Mouse (Mus musculus) forebrain, embryonic 10.5 days (tissue): Measurements from ENCODE around the gene Mob3c. TPM values are rescaled to one million over a fixed set of nuclear protein-coding genes. Genes with fewer than 3 reads are reported as not detected.

Source experiments
- DNase-seq: peaks from one replicate; pipeline ENCODE4 v3.0.0-alpha.2; 2017; ENCODE audit warnings: low spot score; ENCODE audit errors: extremely low spot score
- H3K27ac ChIP-seq: fragments of 300-500 bp; sonication (generic); 2 replicates; pipeline ENCODE4 v1.5.1; 2016; ENCODE audit warnings: mild to moderate bottlenecking
- H3K27me3 ChIP-seq: fragments of 300-500 bp; sonication (generic); 2 replicates; pipeline ENCODE4 v1.6.1; 2016; ENCODE audit warnings: mild to moderate bottlenecking; ENCODE audit not compliant: poor library complexity, severe bottlenecking
- H3K36me3 ChIP-seq: fragments of 300-500 bp; sonication (generic); replicated peaks from 2 replicates; pipeline ENCODE4 v1.6.1; 2016; ENCODE audit warnings: mild to moderate bottlenecking, moderate library complexity
- H3K4me1 ChIP-seq: fragments of 300-500 bp; sonication (generic); 2 replicates; pipeline ENCODE4 v1.6.1; 2016
- H3K4me3 ChIP-seq: fragments of 300-500 bp; sonication (generic); 2 replicates; pipeline ENCODE4 v1.5.1; 2016; ENCODE audit warnings: mild to moderate bottlenecking, moderate library complexity
- H3K9me3 ChIP-seq: fragments of 300-500 bp; sonication (generic); 2 replicates; pipeline ENCODE4 v1.6.1; 2016; ENCODE audit warnings: mild to moderate bottlenecking, moderate library complexity
- WGBS: fragments of 180-500 bp; shearing (Covaris S2); methylation state at CpG from one replicate; pipeline ENCODE4 v1.1.7; 2016; 5-methylcytosine and 5-hydroxymethylcytosine counted together
- polyA plus RNA-seq: library from polyadenylated mRNA; unstranded; fragments of >200 nt; fragmentation: Nextera tagmentation; extraction: Ambion mirVana; gene quantifications from 2 replicates; pipeline ENCODE4 v1.2.1, GENCODE M21; 2016

Gene Mob3c
- polyA plus RNA-seq, 1 experiment from 2014 or later = 3.9 TPM

GRCm38 (mm10) chr4:115820944-115821343 lies 6.9 kb upstream of the Mob3c start:
- WGBS = 79% methylated on average over 3 of the region's 3 CpGs
- H3K36me3 ChIP-seq = peaks cover 7% of the 10 kb centered on the region; the same call in 1 of the 2 replicates
- no peaks in the 10 kb centered on the region for H3K9me3 ChIP-seq

GRCm38 (mm10) chr4:115821431-115821830 lies 6.5 kb upstream of the Mob3c start:
- Histone ChIP-seq H3K4me3 (no peak overlapping the region), H3K9me3 (no peaks in the 10 kb centered on the region), H3K36me3 (peaks cover 2% of the 10 kb centered on the region; the same call in 1 of the 2 replicates), H3K27ac (no peak overlapping the region), H3K4me1 (0 out of 2 replicates have a peak, but pooled peaks cover 5% of the 10 kb centered on the region), H3K27me3 (peaks cover 11% of the 10 kb centered on the region)
- DNase-seq = no peak

More at GRCm38 (mm10) chr4:115820944-115821343, 6.9 kb upstream of the Mob3c start:
- Histone ChIP-seq H3K4me1 (0 out of 2 replicates have a peak, but pooled peaks cover 5% of the 10 kb centered on the region), H3K27ac (no peak overlapping the region), H3K4me3 (no peak overlapping the region), H3K27me3 (peaks cover 7% of the 10 kb centered on the region)
- no peak for DNase-seq

DNA sequence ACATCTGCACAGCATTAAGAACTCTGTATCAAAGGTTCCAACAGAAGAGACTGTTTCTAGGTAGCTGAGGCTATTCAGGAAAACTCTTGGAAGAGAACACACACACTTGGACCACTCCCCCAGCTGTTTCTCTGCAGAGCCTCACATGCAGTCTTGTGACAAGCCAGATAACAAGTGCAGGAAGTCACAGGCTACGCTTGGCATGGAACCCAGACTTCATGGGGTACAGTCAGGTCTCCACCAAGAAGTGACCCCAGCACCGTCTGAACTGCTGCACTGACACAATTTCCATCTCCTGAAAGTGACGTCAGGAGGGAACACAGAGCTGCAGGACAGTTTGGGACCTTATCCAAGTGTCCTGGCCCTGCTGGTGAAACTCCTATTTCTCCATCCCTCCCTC lies 6.0 kb upstream of the Mob3c start:
- no peak overlapping the region for H3K27ac ChIP-seq
- H3K27me3 ChIP-seq = peaks cover 16% of the 10 kb centered on the region
- no peaks in the 10 kb centered on the region for H3K9me3 ChIP-seq
- DNase-seq = no peak
- WGBS = 81% methylated on average over 3 of the region's 3 CpGs
- 0 out of 2 replicates have a peak, but pooled peaks cover 5% of the 10 kb centered on the region for H3K4me1 ChIP-seq
- H3K36me3 ChIP-seq = 0 out of 2 replicates have a peak, but pooled peaks cover 2% of the 10 kb centered on the region
- no peak overlapping the region for H3K4me3 ChIP-seq

- Histone ChIP-seq H3K4me3 (no peak overlapping the region), H3K27me3 (peaks cover 28% of the 10 kb centered on the region), H3K9me3 (no peaks in the 10 kb centered on the region), H3K36me3 (0 out of 2 replicates have a peak, but pooled peaks cover 2% of the 10 kb centered on the region), H3K27ac (no peak overlapping the region), H3K4me1 (peaks cover 19% of the 10 kb centered on the region)
- 75% methylated on average over 2 of the region's 2 CpGs for WGBS
- DNase-seq = no peak
These were observed 3.7 kb upstream of the Mob3c start for GRCm38 (mm10) chr4:115824178-115824577.

- Histone ChIP-seq H3K27ac (no peak overlapping the region), H3K4me3 (no peak overlapping the region), H3K27me3 (peaks cover 39% of the 10 kb centered on the region), H3K9me3 (no peaks in the 10 kb centered on the region), H3K36me3 (no peaks in the 10 kb centered on the region), H3K4me1 (peaks cover 19% of the 10 kb centered on the region)
- WGBS = 85% methylated on average over 2 of the region's 2 CpGs
- no peak for DNase-seq
These were observed 2.6 kb upstream of the Mob3c start for GRCm38 (mm10) chr4:115825271-115825670.

GRCm38 (mm10) chr4:115827066-115827465 lies 826 bp upstream of the Mob3c start:
- whole genome bisulfite sequencing = 54% methylated on average over 3 of the region's 3 CpGs

DNA sequence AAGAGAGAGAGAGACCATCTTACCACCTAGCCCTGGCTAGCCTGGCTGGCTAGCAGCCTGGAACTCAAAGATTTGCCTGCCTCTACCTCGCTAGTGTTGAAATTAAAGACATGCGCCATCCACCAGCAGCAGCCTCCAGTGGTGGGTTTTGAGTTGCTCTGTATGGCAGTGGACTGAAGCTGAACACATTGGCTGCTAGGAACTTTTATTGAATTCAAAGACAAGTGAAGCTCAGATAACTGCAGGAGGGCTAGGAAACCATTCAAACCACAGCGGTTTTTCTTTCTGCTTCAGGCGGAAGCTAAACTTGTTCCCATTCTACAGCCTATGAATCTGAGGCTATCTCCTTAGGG lies 381 bp upstream of the Mob3c start:
- Histone ChIP-seq H3K27ac (peak overlapping the region; percentile 82), H3K27me3 (peaks cover 51% of the 10 kb centered on the region), H3K9me3 (no peaks in the 10 kb centered on the region), H3K36me3 (0 out of 2 replicates have a peak, but pooled peaks cover 3% of the 10 kb centered on the region), H3K4me1 (peaks cover 19% of the 10 kb centered on the region), H3K4me3 (peak overlapping the region; percentile 69)
- WGBS = 5% methylated on average over 4 of the region's 4 CpGs
- peak; percentile 19 for DNase-seq

More at GRCm38 (mm10) chr4:115827066-115827465, 826 bp upstream of the Mob3c start:
- Histone ChIP-seq H3K27ac (no peak overlapping the region), H3K4me1 (peaks cover 19% of the 10 kb centered on the region), H3K36me3 (0 out of 2 replicates have a peak, but pooled peaks cover 3% of the 10 kb centered on the region), H3K4me3 (0 out of 2 replicates have a peak overlapping the region, but pooled peaks have one; percentile 69), H3K27me3 (peaks cover 51% of the 10 kb centered on the region), H3K9me3 (no peaks in the 10 kb centered on the region)
- no peak for DNase-seq

DNA sequence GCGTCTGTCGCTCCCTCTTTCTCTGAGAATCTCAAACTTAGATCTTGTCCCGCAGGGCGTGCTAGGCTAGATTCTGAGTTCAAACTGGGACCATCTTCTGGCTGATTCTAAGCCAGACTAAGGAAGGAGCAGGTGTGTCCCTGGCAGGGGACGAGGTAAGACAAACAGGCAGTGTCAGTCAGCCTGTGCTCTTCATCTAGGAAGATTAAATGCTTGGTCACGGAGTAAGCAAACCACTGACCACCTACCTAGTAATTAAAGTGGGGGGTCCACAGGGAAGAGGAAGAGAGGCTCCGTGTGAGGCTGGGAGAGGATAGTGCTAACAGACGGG lies 645 bp downstream of the Mob3c start:
- Histone ChIP-seq H3K27me3 (peaks cover 51% of the 10 kb centered on the region), H3K4me1 (peaks cover 19% of the 10 kb centered on the region), H3K27ac (peak overlapping the region; percentile 82; the same call in 1 of the 2 replicates), H3K36me3 (0 out of 2 replicates have a peak, but pooled peaks cover 3% of the 10 kb centered on the region), H3K9me3 (no peaks in the 10 kb centered on the region), H3K4me3 (peak overlapping the region; percentile 69)
- no peak for DNase-seq
- WGBS = 5% methylated on average over 8 of the region's 8 CpGs

GRCm38 (mm10) chr4:115830491-115830890 lies 2.6 kb downstream of the Mob3c start:
- DNase-seq = no peak
- Histone ChIP-seq H3K9me3 (no peaks in the 10 kb centered on the region), H3K36me3 (0 out of 2 replicates have a peak, but pooled peaks cover 3% of the 10 kb centered on the region), H3K27ac (no peak overlapping the region), H3K27me3 (peaks cover 49% of the 10 kb centered on the region), H3K4me1 (peaks cover 14% of the 10 kb centered on the region), H3K4me3 (no peak overlapping the region)
- 87% methylated on average over 5 of the region's 5 CpGs for WGBS

DNA sequence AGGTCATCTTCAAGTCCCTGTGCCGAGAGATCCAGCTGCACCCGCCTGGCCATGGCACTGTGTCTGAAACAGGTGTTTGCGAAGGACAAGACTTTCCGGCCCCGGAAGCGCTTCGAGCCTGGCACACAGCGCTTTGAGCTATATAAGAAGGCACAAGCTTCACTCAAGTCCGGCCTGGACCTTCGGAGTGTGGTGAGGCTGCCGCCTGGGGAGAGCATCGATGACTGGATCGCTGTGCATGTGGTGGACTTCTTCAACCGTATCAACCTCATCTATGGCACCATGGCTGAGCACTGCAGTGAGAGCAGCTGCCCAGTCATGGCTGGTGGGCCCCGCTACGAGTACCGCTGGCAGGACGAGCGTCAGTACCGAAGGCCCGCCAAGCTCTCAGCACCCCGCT lies 3.3 kb downstream of the Mob3c start:
- no peak for DNase-seq
- Histone ChIP-seq H3K27ac (no peak overlapping the region), H3K9me3 (no peaks in the 10 kb centered on the region), H3K4me1 (peaks cover 14% of the 10 kb centered on the region), H3K4me3 (no peak overlapping the region), H3K27me3 (peaks cover 42% of the 10 kb centered on the region), H3K36me3 (0 out of 2 replicates have a peak, but pooled peaks cover 3% of the 10 kb centered on the region)
- WGBS = 94% methylated on average over 22 of the region's 22 CpGs

GRCm38 (mm10) chr4:115832040-115832439 lies 4.1 kb downstream of the Mob3c start:
- Histone ChIP-seq H3K27me3 (peaks cover 34% of the 10 kb centered on the region), H3K27ac (no peak overlapping the region), H3K36me3 (0 out of 2 replicates have a peak, but pooled peaks cover 3% of the 10 kb centered on the region), H3K4me3 (no peak overlapping the region), H3K4me1 (peaks cover 14% of the 10 kb centered on the region), H3K9me3 (no peaks in the 10 kb centered on the region)
- WGBS = 66% methylated on average over 2 of the region's 2 CpGs
- no peak for DNase-seq

GRCm38 (mm10) chr4:115835576-115835975 lies 7.7 kb downstream of the Mob3c start:
- H3K27ac ChIP-seq = no peak overlapping the region
- H3K4me1 ChIP-seq = peaks cover 27% of the 10 kb centered on the region
- no peaks in the 10 kb centered on the region for H3K9me3 ChIP-seq
- H3K4me3 ChIP-seq = no peak overlapping the region
- H3K27me3 ChIP-seq = peaks cover 9% of the 10 kb centered on the region
- no peak for DNase-seq
- H3K36me3 ChIP-seq = 0 out of 2 replicates have a peak, but pooled peaks cover 3% of the 10 kb centered on the region
- 85% methylated on average over 2 of the region's 2 CpGs for WGBS

- Histone ChIP-seq H3K4me3 (peak overlapping the region; percentile 84), H3K9me3 (no peaks in the 10 kb centered on the region), H3K4me1 (peaks cover 27% of the 10 kb centered on the region), H3K36me3 (0 out of 2 replicates have a peak, but pooled peaks cover 2% of the 10 kb centered on the region), H3K27ac (no peak overlapping the region), H3K27me3 (no peaks in the 10 kb centered on the region)
- DNase-seq = no peak
- 81% methylated on average over 4 of the region's 4 CpGs for WGBS
These were observed 10.3 kb downstream of the Mob3c start for GRCm38 (mm10) chr4:115838196-115838595.
